Mouse (Mus musculus): ENCODE measurements around the gene Mpc1. TPM values are rescaled to one million over a fixed set of nuclear protein-coding genes. Genes with fewer than 3 reads are reported as not detected.

Mpc1 gene
- polyA plus RNA-seq, 1 experiment from 2014 or later = 96.4 TPM

DNA sequence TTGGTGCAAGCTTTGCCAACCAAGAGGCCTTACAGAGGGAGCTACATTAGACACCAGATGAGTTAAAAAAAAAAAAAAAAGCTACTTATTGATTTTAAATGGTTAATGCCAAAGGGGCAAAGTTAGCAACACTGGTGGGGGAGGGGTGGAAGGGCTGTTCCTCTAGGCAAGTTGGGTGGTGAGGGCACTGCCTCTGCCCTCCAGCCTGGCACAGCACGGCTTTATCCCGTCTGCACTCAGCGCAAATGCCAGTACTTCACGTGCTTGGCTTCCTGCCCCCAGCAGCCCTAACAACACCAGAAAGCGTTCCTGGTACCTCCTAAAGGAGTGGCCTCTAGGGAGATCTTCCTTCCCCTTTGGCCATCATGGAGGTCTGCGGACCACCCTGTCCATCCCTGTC, 60.7 kb downstream of the Mpc1 start:
- Histone ChIP-seq H3K4me1 (ENCODE audit: control insufficient read depth, insufficient read depth, low read length) (peaks cover 8% of the 10 kb centered on the region; the same call in 1 of the 2 replicates), H3K4me3 (ENCODE audit: low read depth, low read length) (no peak overlapping the region), H3K4me2 (ENCODE audit: low read depth, severe bottlenecking) (no peak overlapping the region), H3K27ac (replicated peaks; ENCODE audit: low read depth, low read length) (no peak overlapping the region), H3K36me3 (ENCODE audit: control insufficient read depth, insufficient read depth, low read length) (no peaks in the 10 kb centered on the region), H3K27me3 (ENCODE audit: control insufficient read depth, insufficient read depth, low read length) (peaks cover 35% of the 10 kb centered on the region), H3K9ac (ENCODE audit: low read length) (no peak overlapping the region), H3K9me3 (ENCODE audit: control insufficient read depth, low read length) (no peaks in the 10 kb centered on the region)
- DNase-seq (ENCODE audit: low spot score) (no peak), ATAC-seq (ENCODE audit: insufficient number of reproducible peaks, low FRiP score, low TSS enrichment, low read depth) (no peak)
- WGBS = 75% methylated on average over 6 of the region's 6 CpGs

Other genes with a start within 250 kb of the Mpc1 start
- gene Gm49673, start 135.1 kb upstream of the Mpc1 start, polyA plus RNA-seq (2014; fragmentation: Nextera tagmentation; extraction: Ambion mirVana) = 0.35 TPM in 1 of 2 replicates, not detected in the other
- gene Rnaset2a, start 134.8 kb upstream of the Mpc1 start, polyA plus RNA-seq (2014; fragmentation: Nextera tagmentation; extraction: Ambion mirVana) = 20.4 and 21.2 TPM in 2 replicates
- gene Fgfr1op, start 117.4 kb upstream of the Mpc1 start, polyA plus RNA-seq (2014; fragmentation: Nextera tagmentation; extraction: Ambion mirVana) = 59.2 and 64.0 TPM in 2 replicates
- gene Ccr6, start 46.9 kb upstream of the Mpc1 start, polyA plus RNA-seq (2014; fragmentation: Nextera tagmentation; extraction: Ambion mirVana) = not detected in 2 replicates
- gene Sft2d1, start 28.2 kb downstream of the Mpc1 start, polyA plus RNA-seq (2014; fragmentation: Nextera tagmentation; extraction: Ambion mirVana) = 43.0 and 43.4 TPM in 2 replicates
- gene Prr18, start 54.6 kb downstream of the Mpc1 start, polyA plus RNA-seq (2014; fragmentation: Nextera tagmentation; extraction: Ambion mirVana) = 0.20 and 0.45 TPM in 2 replicates
- gene T2, start 73.1 kb downstream of the Mpc1 start, polyA plus RNA-seq (2014; fragmentation: Nextera tagmentation; extraction: Ambion mirVana) = 1.2 and 2.1 TPM in 2 replicates
- 1.1 and 1.5 TPM in 2 replicates for gene T, start 151.5 kb downstream of the Mpc1 start, polyA plus RNA-seq (2014; fragmentation: Nextera tagmentation; extraction: Ambion mirVana)
- 0.77 and 1.5 TPM in 2 replicates for gene Pde10a, start 242.5 kb downstream of the Mpc1 start, polyA plus RNA-seq (2014; fragmentation: Nextera tagmentation; extraction: Ambion mirVana)